ENCODE assay signal across 23 mouse cellular contexts in genomic region chr2:38177583-38177978, GRCm38 (mm10).
"Had no signal": no experiment of that assay in that cellular context is flagged by ENCODE, and none has a peak within 500 bp of the region (broad histone marks: within the 10 kb centered on the region; RNA-seq: fewer than 3 reads in every experiment).

No protein-coding gene starts in this region.

- H3K4me1 ChIP-seq: heart, embryonic 15.5 days; hindbrain, embryonic 12.5 days; intestine, embryonic 15.5 days; limb, embryonic 10.5 days; limb, embryonic 12.5 days had no signal

- DNase-seq: gastrocnemius, adult 2 months; gastrocnemius, postnatal 10 days; gastrocnemius, postnatal 25 days; heart, adult 2 months; heart, postnatal 4 days; kidney, adult 18-20 months; kidney, adult 8-10 months; kidney, postnatal 10 days; kidney, postnatal 25 days; kidney, postnatal 4 days had no signal

- H3K9ac ChIP-seq: heart, embryonic 12.5 days; heart, embryonic 15.5 days; hindbrain, embryonic 12.5 days; hindbrain, embryonic 14.5 days; intestine, embryonic 15.5 days; limb, embryonic 12.5 days had no signal

- H3K36me3 ChIP-seq: heart, embryonic 12.5 days; heart, embryonic 15.5 days; hindbrain, embryonic 10.5 days; hindbrain, embryonic 12.5 days; intestine, embryonic 15.5 days; limb, embryonic 10.5 days; limb, embryonic 12.5 days had no signal

- H3K9me3 ChIP-seq: heart, embryonic 12.5 days; heart, embryonic 15.5 days; hindbrain, embryonic 10.5 days; hindbrain, embryonic 12.5 days; intestine, embryonic 15.5 days; limb, embryonic 10.5 days; limb, embryonic 12.5 days had no signal

- H3K27me3 ChIP-seq: heart, embryonic 12.5 days; heart, embryonic 15.5 days; hindbrain, embryonic 12.5 days; intestine, embryonic 15.5 days; limb, embryonic 12.5 days had no signal

- H3K4me3 ChIP-seq: gastrocnemius, adult 2 months; heart, adult 2 months; heart, embryonic 12.5 days; heart, embryonic 15.5 days; hindbrain, embryonic 10.5 days; hindbrain, embryonic 12.5 days; intestine, embryonic 15.5 days; layer of hippocampus, adult 2 months; left cerebral cortex, adult 2 months; limb, embryonic 10.5 days; limb, embryonic 12.5 days had no signal

- H3K27ac ChIP-seq: gastrocnemius, adult 2 months; heart, adult 2 months; heart, embryonic 15.5 days; hindbrain, embryonic 10.5 days; hindbrain, embryonic 12.5 days; hindbrain, embryonic 14.5 days; intestine, embryonic 15.5 days; layer of hippocampus, adult 2 months; left cerebral cortex, adult 2 months; limb, embryonic 10.5 days; limb, embryonic 12.5 days had no signal

- ATAC-seq: hindbrain, embryonic 16.5 days; inflammation-experienced regulatory T-cells, adult 6 months; intestine, embryonic 15.5 days; intestine, postnatal 0 days had no signal

- H3K4me2 ChIP-seq: heart, embryonic 12.5 days; heart, embryonic 15.5 days; hindbrain, embryonic 12.5 days; hindbrain, embryonic 14.5 days; intestine, embryonic 15.5 days; limb, embryonic 12.5 days had no signal
